Mouse (Mus musculus) ES-Bruce4 (cell line): ENCODE data around the gene Gm11042.

Experiments used
- CTCF ChIP-seq: IDR thresholded peaks from one replicate; pipeline ENCODE4 v1.8.1; 2011; ENCODE audit warnings: low read depth, low read length
- EP300 ChIP-seq: IDR thresholded peaks from 2 replicates; pipeline ENCODE4 v1.6.1; 2011; ENCODE audit warnings: low read depth, low read length; ENCODE audit not compliant: insufficient read depth
- POLR2A ChIP-seq: IDR thresholded peaks from one replicate; pipeline ENCODE4 v1.8.1; 2011; ENCODE audit warnings: low read length; ENCODE audit not compliant: insufficient read depth

GRCm38 (mm10) chr12:74268644-74269285 is 47.4 kb downstream of the Gm11042 start:
- no peak for TF ChIP-seq POLR2A
- TF ChIP-seq CTCF, result no peak
- TF ChIP-seq EP300, result no peak
